Mouse (Mus musculus): ENCODE results near the gene Rgs14.

DNA sequence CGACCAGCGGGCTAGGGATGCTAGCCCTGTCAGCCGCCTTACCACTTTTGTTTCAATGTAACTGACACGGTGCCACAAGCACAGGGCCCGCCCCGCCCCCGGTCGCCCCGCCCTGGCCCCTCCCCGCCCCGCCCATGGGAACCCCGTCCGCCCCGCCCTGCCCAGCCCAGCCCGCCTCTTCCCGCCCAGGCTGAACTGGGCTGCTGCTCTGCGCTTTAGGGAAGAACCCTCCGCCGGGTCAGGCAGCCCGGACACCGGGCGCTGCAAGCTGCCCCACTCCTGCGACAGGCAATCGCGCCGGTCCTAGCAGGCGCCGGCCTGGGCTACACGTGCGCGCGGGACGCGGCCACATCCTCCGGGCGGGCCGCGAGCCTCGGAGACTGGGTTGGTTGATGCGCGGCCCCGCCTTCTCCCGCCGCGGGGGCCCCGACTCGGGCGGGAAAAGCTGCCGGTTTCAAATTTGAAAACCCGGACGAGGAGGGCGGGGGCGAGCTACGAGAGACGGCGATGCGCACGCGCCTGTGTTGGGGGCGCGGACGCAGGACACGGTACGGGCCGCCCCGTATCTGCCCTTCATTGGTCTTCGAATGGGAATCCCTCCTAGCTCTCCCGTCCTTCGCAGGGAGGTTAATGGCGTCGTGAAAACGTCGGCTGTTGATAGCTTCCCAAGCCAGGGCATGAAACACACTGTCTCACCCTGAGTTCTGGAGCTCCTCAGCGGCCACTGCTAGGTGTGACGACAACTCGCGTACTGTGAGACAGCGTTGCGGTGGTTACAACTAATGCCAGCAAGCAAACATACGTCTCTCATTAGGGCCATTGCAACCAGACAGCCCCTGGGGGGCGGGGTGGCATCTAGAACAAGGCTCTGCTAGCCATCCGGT, 39.6 kb upstream of the Rgs14 start, which contains the start of gene Mxd3:
- TF ChIP-seq CTCF (IDR thresholded peaks at IDR 0.05; ENCODE audit: borderline replicate concordance, insufficient read depth, low read depth, low read length) (0 out of 2 replicates have a peak, but pooled peaks have one; percentile 27), POLR2A (IDR thresholded peaks at IDR 0.05; ENCODE audit: borderline replicate concordance, insufficient read depth, low read length) (no peak)

Measured in cerebellum, adult 2 months (tissue).